Mouse (Mus musculus): ENCODE data around the gene Tnfsf13.

GRCm38 (mm10) chr11:69703814-69704612 is 18.4 kb upstream of the Tnfsf13 start:
- TF ChIP-seq POLR2A (IDR thresholded peaks at IDR 0.05; ENCODE audit: borderline replicate concordance, low read depth, low read length), result no peak
- no peak for TF ChIP-seq CTCF (IDR thresholded peaks at IDR 0.05; ENCODE audit: low read depth, low read length)

All from bone marrow macrophage, adult 2 months (primary cell).